Mouse (Mus musculus): ENCODE measurements around the gene Cys1. TPM values are rescaled to one million over a fixed set of nuclear protein-coding genes. Genes with fewer than 3 reads are reported as not detected.
A peak's percentile ranks its signal among the peaks of the same experiment; 100 is the strongest.

Cys1 gene
- polyA plus RNA-seq, 1 experiment: 1.6 TPM

DNA sequence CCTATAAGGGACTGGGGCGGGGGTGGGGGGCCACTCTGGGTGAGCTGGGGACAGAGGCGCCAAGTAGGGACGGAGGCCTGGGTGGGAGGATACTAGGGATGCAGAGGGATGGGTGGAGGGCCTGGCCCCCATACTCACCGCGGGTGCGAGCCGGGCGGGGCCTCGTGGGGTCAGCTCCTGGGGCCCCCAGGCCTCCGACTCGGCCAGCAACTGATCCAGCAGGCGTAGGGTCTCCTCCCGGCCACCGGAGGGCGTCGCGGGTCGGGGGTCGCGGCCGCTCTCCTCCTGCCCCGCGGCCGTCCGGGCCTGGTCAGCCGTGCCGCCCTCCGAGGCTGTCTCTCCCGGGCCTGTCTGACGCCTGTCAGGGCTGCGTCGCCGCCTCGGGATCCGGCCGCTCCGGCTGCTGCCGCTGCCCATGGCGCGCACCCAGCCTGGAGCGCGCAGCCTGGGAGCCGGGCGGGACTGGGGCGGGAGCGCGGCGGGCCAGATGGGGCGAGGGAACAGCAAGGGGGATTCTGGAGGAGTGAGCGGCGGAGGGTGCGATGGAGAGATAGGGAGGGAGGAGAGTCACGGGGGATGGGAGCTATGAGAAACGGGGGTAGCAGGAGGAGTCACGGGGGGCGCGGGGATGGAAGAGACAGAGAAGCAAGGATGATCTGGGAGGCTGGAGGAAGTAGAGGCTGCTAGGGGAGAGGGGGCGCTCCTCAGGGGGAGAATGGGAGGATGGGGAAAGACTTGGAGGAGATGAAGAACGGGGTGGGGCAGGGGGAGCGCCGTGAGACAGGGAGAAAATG lies 924 bp downstream of the Cys1 start:
- H3K4me1 ChIP-seq (ENCODE audit: control insufficient read depth, insufficient read depth, insufficient read length, low read length): peaks cover 3% of the 10 kb centered on the region; the same call in 1 of the 2 replicates
- peak overlapping the region; percentile 62 for H3K4me3 ChIP-seq (ENCODE audit: insufficient read depth, low read depth, low read length)
- 0 out of 2 replicates have a peak overlapping the region, but pooled peaks have one; percentile 44 for H3K27ac ChIP-seq (replicated peaks; ENCODE audit: low read depth, low read length)

DNA sequence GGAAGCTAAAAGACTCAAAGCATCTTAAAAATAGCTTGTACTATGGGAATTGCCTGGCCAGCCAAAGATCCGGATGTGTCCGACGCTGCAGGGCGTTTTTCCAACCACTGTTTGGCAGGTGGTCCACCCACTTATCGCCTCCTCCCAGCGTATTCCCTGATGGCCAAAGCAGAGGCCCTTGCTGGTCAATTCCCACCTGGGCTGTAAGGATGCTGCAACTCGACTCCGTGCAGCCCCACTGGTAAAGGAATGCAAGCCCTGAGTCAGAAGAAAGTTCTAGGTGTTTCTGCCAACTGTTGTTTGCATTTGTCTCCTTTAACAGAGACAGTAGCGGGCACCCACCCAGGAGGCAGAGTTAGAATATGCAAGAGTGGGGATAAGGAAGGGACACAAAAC lies 1.5 kb downstream of the Cys1 start:
- peak overlapping the region; percentile 77; the same call in 1 of the 2 replicates for H3K27ac ChIP-seq (replicated peaks; ENCODE audit: low read depth, low read length)
- H3K4me3 ChIP-seq (ENCODE audit: insufficient read depth, low read depth, low read length): peak overlapping the region; percentile 62
- H3K4me1 ChIP-seq (ENCODE audit: control insufficient read depth, insufficient read depth, insufficient read length, low read length): peaks cover 3% of the 10 kb centered on the region; the same call in 1 of the 2 replicates

- H3K27ac ChIP-seq (replicated peaks; ENCODE audit: low read depth, low read length): no peak overlapping the region
- H3K4me1 ChIP-seq (ENCODE audit: control insufficient read depth, insufficient read depth, insufficient read length, low read length): no peaks in the 10 kb centered on the region
- no peak overlapping the region for H3K4me3 ChIP-seq (ENCODE audit: insufficient read depth, low read depth, low read length)
Measured at GRCm38 (mm10) chr12:24662131-24662530, 19.5 kb downstream of the Cys1 start.

DNA sequence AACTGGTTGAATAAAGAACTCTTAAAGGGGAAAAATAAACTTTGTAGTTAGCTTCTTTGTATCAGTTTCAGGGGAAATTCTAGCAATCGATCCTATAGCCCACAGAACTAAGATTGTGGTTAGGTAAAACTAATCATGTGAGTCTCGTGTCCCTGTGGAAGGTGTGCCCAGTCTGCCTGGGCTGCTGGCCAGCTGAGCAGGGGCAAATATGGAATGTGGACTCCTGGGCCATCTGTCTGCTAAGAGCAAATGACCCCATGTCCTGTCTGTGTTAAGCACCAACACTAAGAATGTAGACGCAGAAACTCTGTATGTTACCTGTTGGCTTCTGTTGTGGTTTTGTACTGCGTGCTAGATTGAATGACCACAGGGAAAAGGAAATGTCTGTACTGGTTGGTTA lies 20.5 kb downstream of the Cys1 start:
- Histone ChIP-seq H3K4me1 (ENCODE audit: control insufficient read depth, insufficient read depth, insufficient read length, low read length) (no peaks in the 10 kb centered on the region), H3K4me3 (ENCODE audit: insufficient read depth, low read depth, low read length) (no peak overlapping the region), H3K27ac (replicated peaks; ENCODE audit: low read depth, low read length) (no peak overlapping the region)

DNA sequence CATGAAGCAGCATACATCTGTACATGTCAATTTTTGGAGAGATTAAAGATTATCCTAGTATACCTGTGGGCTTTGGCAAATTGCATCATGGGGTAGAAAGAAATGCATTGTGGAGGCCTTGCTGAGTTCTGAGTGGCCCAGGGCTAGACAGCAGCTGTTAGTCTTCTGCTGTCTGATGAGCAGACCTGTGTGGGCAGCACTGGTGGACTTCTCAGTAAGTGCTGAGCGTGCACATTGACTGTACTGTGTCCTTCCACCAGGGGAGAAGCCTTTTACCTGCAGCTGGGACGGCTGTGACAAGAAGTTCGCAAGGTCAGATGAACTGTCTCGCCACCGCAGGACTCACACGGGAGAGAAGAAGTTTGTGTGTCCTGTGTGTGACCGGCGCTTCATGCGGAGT lies 21.7 kb downstream of the Cys1 start:
- H3K27ac ChIP-seq (replicated peaks; ENCODE audit: low read depth, low read length): no peak overlapping the region
- H3K4me1 ChIP-seq (ENCODE audit: control insufficient read depth, insufficient read depth, insufficient read length, low read length): peaks cover 4% of the 10 kb centered on the region
- H3K4me3 ChIP-seq (ENCODE audit: insufficient read depth, low read depth, low read length): no peak overlapping the region

- no peak overlapping the region for H3K27ac ChIP-seq (replicated peaks; ENCODE audit: low read depth, low read length)
- peaks cover 8% of the 10 kb centered on the region for H3K4me1 ChIP-seq (ENCODE audit: control insufficient read depth, insufficient read depth, insufficient read length, low read length)
- no peak overlapping the region for H3K4me3 ChIP-seq (ENCODE audit: insufficient read depth, low read depth, low read length)
Measured at GRCm38 (mm10) chr12:24658998-24659397, 22.6 kb downstream of the Cys1 start.

DNA sequence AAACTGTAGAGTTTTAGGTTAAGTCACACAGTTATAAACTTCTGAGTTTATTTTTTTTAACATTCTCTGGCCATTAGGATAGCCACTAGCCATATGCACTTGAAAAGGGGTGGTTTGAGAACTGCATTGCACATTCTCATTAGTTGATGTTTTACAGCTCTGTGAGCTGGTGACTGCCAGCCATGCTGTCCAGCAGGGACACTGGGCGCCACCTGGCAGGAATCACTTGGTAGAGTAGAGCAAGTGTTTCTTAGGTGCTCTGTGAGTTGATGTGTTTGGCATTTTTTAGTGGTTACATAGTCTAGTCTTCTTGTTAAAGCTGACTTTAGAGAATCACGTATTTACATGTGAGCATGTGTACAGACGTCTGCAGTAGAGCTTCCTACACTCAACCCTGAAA lies 25.2 kb downstream of the Cys1 start:
- Histone ChIP-seq H3K4me1 (ENCODE audit: control insufficient read depth, insufficient read depth, insufficient read length, low read length) (peaks cover 21% of the 10 kb centered on the region), H3K4me3 (ENCODE audit: insufficient read depth, low read depth, low read length) (no peak overlapping the region), H3K27ac (replicated peaks; ENCODE audit: low read depth, low read length) (no peak overlapping the region)

GRCm38 (mm10) chr12:24654065-24654862 lies 27.3 kb downstream of the Cys1 start:
- H3K4me3 ChIP-seq (ENCODE audit: insufficient read depth, low read depth, low read length): no peak overlapping the region
- no peak overlapping the region for H3K27ac ChIP-seq (replicated peaks; ENCODE audit: low read depth, low read length)
- peaks cover 30% of the 10 kb centered on the region for H3K4me1 ChIP-seq (ENCODE audit: control insufficient read depth, insufficient read depth, insufficient read length, low read length)

GRCm38 (mm10) chr12:24651642-24652342 lies 29.8 kb downstream of the Cys1 start:
- Histone ChIP-seq H3K4me1 (ENCODE audit: control insufficient read depth, insufficient read depth, insufficient read length, low read length) (peaks cover 44% of the 10 kb centered on the region), H3K27ac (replicated peaks; ENCODE audit: low read depth, low read length) (peak overlapping the region; percentile 86), H3K4me3 (ENCODE audit: insufficient read depth, low read depth, low read length) (peak overlapping the region; percentile 85)

DNA sequence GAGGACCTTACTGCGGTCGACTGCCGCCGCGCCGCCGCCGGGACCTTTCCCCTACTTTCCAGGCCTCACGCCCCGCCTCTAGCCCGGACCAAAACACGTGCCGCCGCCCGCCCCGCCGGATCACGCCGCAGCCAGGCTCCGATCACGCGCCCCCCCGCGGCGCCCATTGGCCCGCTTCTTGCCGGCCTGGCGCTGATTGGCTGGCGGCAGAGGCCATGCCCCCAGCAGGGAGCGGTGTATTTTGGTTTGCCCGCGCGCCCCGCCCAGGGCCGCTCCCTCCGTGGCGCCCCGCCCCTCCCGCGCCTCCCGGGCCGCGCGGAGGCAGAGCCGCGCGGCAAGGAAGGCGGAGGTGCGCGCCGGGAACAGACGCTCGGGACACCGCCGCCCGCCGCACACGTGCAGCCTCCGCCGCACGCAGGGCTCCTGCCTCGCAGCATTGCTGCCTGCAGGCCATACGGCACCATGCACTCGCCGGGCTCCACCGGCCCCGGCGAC lies 30.5 kb downstream of the Cys1 start, which contains the start of gene Klf11:
Gene Klf11 (plus strand): TSS at position 212 of the 495 bp plus-strand sequence.
- peak within 1 kb of the TSS; percentile 85 for H3K4me3 ChIP-seq (ENCODE audit: insufficient read depth, low read depth, low read length)
- peaks cover 44% of the 10 kb centered on the region for H3K4me1 ChIP-seq (ENCODE audit: control insufficient read depth, insufficient read depth, insufficient read length, low read length)
- peak within 1 kb of the TSS; percentile 97 for H3K27ac ChIP-seq (replicated peaks; ENCODE audit: low read depth, low read length)

DNA sequence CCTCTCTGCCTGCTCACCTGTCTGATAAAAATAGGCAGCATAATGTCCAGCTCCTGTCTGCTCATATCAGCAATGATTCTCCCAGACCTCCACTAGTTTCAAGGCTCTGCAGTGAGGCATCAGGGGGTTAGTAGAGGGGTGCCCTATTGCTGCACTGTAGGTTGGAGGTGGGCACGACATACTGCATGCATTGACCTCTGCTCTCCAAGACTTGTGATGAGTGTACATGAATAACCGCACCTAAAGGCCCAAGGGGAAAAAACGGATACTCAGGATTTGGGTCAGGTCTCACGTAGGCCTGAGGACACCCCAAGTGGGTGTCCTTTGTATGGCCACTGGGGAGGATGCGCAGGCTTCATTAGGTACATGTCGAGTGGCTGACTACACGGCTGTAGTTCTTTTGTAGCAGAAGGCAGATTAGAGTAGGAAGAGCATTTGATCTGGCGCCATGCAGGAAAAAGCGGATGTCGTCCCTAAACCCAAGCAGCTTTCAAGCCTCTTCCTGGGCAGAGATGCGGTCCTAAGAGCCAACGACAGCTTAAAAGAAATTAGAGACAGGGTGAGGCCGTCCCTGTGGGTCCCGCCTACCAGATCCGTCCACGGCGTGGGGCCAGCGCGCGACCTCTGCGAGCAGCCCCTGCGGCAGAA lies 31.1 kb downstream of the Cys1 start:
- peak overlapping the region; percentile 97 for H3K27ac ChIP-seq (replicated peaks; ENCODE audit: low read depth, low read length)
- peak overlapping the region; percentile 75 for H3K4me3 ChIP-seq (ENCODE audit: insufficient read depth, low read depth, low read length)
- peaks cover 43% of the 10 kb centered on the region for H3K4me1 ChIP-seq (ENCODE audit: control insufficient read depth, insufficient read depth, insufficient read length, low read length)

DNA sequence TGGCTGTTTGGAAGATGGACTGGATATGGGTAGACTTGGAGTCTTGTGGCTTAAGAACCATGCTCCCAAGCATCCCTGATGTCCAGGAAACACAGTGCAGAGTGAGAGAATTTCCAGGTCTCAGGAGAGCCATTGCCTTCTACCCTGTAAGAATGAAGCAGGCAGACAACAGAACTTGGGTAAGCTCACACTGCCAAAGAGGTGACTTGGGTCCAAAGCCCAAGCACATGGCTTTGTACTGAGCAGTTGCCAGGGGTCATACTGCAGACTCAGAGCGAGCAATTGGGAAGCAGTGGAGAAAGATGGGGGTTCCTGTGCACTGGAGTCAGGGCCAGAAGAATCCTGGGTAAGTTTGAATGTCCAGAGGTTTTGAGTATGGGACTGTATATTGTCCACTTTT lies 33.5 kb downstream of the Cys1 start:
- Histone ChIP-seq H3K4me3 (ENCODE audit: insufficient read depth, low read depth, low read length) (no peak overlapping the region), H3K27ac (replicated peaks; ENCODE audit: low read depth, low read length) (peak overlapping the region; percentile 47), H3K4me1 (ENCODE audit: control insufficient read depth, insufficient read depth, insufficient read length, low read length) (peaks cover 41% of the 10 kb centered on the region)

GRCm38 (mm10) chr12:24645901-24646300 lies 35.7 kb downstream of the Cys1 start:
- no peak overlapping the region for H3K4me3 ChIP-seq (ENCODE audit: insufficient read depth, low read depth, low read length)
- peaks cover 43% of the 10 kb centered on the region for H3K4me1 ChIP-seq (ENCODE audit: control insufficient read depth, insufficient read depth, insufficient read length, low read length)
- no peak overlapping the region for H3K27ac ChIP-seq (replicated peaks; ENCODE audit: low read depth, low read length)

DNA sequence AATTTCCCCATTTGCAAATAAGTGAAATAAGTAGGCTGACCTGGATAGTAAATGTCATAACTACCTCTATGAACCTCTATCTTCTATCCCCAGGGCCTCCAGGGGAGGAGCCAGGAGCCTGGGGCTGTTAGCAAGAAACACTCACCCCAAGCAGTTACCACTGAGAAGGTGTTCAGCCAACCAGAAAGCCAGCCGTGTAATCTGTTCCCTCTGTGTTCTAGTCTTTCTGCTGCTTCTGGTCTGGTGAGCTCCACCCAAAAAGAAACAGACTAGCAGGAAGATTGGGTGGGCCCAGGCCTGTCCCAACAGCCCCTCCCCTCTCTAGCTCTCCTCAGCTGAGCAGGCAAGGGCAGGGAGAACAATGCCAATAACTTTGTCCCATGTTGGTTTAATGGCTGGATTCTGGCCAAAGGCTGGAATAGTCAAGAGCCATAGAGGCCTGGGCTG lies 37.5 kb downstream of the Cys1 start:
- peaks cover 33% of the 10 kb centered on the region for H3K4me1 ChIP-seq (ENCODE audit: control insufficient read depth, insufficient read depth, insufficient read length, low read length)
- peak overlapping the region; percentile 63 for H3K27ac ChIP-seq (replicated peaks; ENCODE audit: low read depth, low read length)
- no peak overlapping the region for H3K4me3 ChIP-seq (ENCODE audit: insufficient read depth, low read depth, low read length)
